Mouse (Mus musculus) liver, adult 2 months (tissue): ENCODE data around the gene Prkar2a.

Experiments used
- CTCF ChIP-seq: fragments of 200-500 bp; IDR thresholded peaks from 2 replicates; pipeline ENCODE4 v1.5.1; 2011; ENCODE audit warnings: low read depth, low read length, control low read depth
- POLR2A ChIP-seq: fragments of 200-500 bp; IDR thresholded peaks from 2 replicates; pipeline ENCODE4 v1.6.1; 2011; ENCODE audit warnings: low read length, control low read depth; ENCODE audit not compliant: insufficient read depth; ENCODE audit errors: extremely low read depth

- no peak for TF ChIP-seq CTCF
- TF ChIP-seq POLR2A: no peak
These were observed 110.5 kb downstream of the Prkar2a start for GRCm38 (mm10) chr9:108799564-108799963.
